Mouse (Mus musculus): ENCODE data around the gene 9130204L05Rik. TPM values are rescaled to one million over a fixed set of nuclear protein-coding genes. Genes with fewer than 3 reads are reported as not detected.

The 9130204L05Rik gene
- not detected for polyA plus RNA-seq (2012; fragmentation: generic; extraction: Trizol)

GRCm38 (mm10) chr3:91090703-91091102 is at the start of gene 9130204L05Rik:
TSS of gene 9130204L05Rik (minus strand) at chr3:91090803.
- Histone ChIP-seq H3K4me3 (no peak within 1 kb of the TSS), H3K4me2 (ENCODE audit: low read depth) (no peak within 1 kb of the TSS), H3K79me2 (ENCODE audit: control insufficient read depth, insufficient read depth) (no peaks in the 10 kb centered on the region), H3K27me3 (ENCODE audit: control insufficient read depth, insufficient read depth, insufficient read length) (no peaks in the 10 kb centered on the region), H3K36me3 (ENCODE audit: control insufficient read depth, insufficient read depth) (no peaks in the 10 kb centered on the region), H3ac (ENCODE audit: control insufficient read depth, insufficient read length) (no peak within 1 kb of the TSS)
- TF ChIP-seq SRF (IDR thresholded peaks at IDR 0.05; ENCODE audit: control insufficient read depth, insufficient read length, low read depth) (no peak), MAX (IDR thresholded peaks at IDR 0.05; ENCODE audit: low read depth) (no peak), TCF3 (IDR thresholded peaks at IDR 0.05; ENCODE audit: insufficient read length, low read depth) (no peak), CEBPB (IDR thresholded peaks at IDR 0.05; ENCODE audit: insufficient read depth, poor library complexity, severe bottlenecking) (no peak), MYOD1 (IDR thresholded peaks at IDR 0.05; ENCODE audit: control insufficient read depth in 1 of 3, insufficient read length in 2 of 3, low read depth in 2 of 3) (no peak), E2F4 (IDR thresholded peaks at IDR 0.05; ENCODE audit: insufficient read depth) (no peak), TCF12 (IDR thresholded peaks at IDR 0.05; ENCODE audit: insufficient read depth, poor library complexity, severe bottlenecking) (no peak), POLR2A (IDR thresholded peaks at IDR 0.05; ENCODE audit: insufficient read length, low read depth) (no peak), MYOG (IDR thresholded peaks at IDR 0.05; ENCODE audit: control insufficient read depth in 1 of 3, insufficient read depth in 1 of 3, insufficient read length in 2 of 3, low read depth in 2 of 3) (no peak), REST (IDR thresholded peaks at IDR 0.05; ENCODE audit: insufficient read depth, insufficient read length) (no peak), POLR2AphosphoS2 (IDR thresholded peaks at IDR 0.05; ENCODE audit: insufficient read length, low read depth) (no peak), USF1 (IDR thresholded peaks at IDR 0.05; ENCODE audit: low read depth) (no peak)

GRCm38 (mm10) chr3:91108696-91109095 is 18.1 kb upstream of the 9130204L05Rik start:
- Histone ChIP-seq H3K27me3 (ENCODE audit: control insufficient read depth, insufficient read depth, insufficient read length) (no peaks in the 10 kb centered on the region), H3K4me2 (ENCODE audit: low read depth) (no peak overlapping the region), H3ac (ENCODE audit: control insufficient read depth, insufficient read length) (no peak overlapping the region), H3K79me2 (ENCODE audit: control insufficient read depth, insufficient read depth) (no peaks in the 10 kb centered on the region), H3K36me3 (ENCODE audit: control insufficient read depth, insufficient read depth) (no peaks in the 10 kb centered on the region), H3K4me3 (no peak overlapping the region)
- no peak for TF ChIP-seq MYOD1 (IDR thresholded peaks at IDR 0.05; ENCODE audit: control insufficient read depth in 1 of 3, insufficient read length in 2 of 3, low read depth in 2 of 3)
- no peak for TF ChIP-seq SRF (IDR thresholded peaks at IDR 0.05; ENCODE audit: control insufficient read depth, insufficient read length, low read depth)
- TF ChIP-seq POLR2A (IDR thresholded peaks at IDR 0.05; ENCODE audit: insufficient read length, low read depth), result no peak

GRCm38 (mm10) chr3:91059211-91059610 is 31.4 kb downstream of the 9130204L05Rik start:
- no peaks in the 10 kb centered on the region for H3K36me3 ChIP-seq (ENCODE audit: control insufficient read depth, insufficient read depth)
- H3ac ChIP-seq (ENCODE audit: control insufficient read depth, insufficient read length), result no peak overlapping the region
- no peak overlapping the region for H3K4me2 ChIP-seq (ENCODE audit: low read depth)
- no peaks in the 10 kb centered on the region for H3K79me2 ChIP-seq (ENCODE audit: control insufficient read depth, insufficient read depth)
- H3K4me3 ChIP-seq, result no peak overlapping the region
- TF ChIP-seq POLR2A (IDR thresholded peaks at IDR 0.05; ENCODE audit: insufficient read length, low read depth), result no peak
- no peak for TF ChIP-seq REST (IDR thresholded peaks at IDR 0.05; ENCODE audit: insufficient read depth, insufficient read length)
- TF ChIP-seq TCF3 (IDR thresholded peaks at IDR 0.05; ENCODE audit: insufficient read length, low read depth), result no peak
- no peaks in the 10 kb centered on the region for H3K27me3 ChIP-seq (ENCODE audit: control insufficient read depth, insufficient read depth, insufficient read length)

- Histone ChIP-seq H3K27me3 (ENCODE audit: control insufficient read depth, insufficient read depth, insufficient read length) (no peaks in the 10 kb centered on the region), H3K4me3 (no peak overlapping the region), H3K36me3 (ENCODE audit: control insufficient read depth, insufficient read depth) (no peaks in the 10 kb centered on the region), H3ac (ENCODE audit: control insufficient read depth, insufficient read length) (no peak overlapping the region), H3K4me2 (ENCODE audit: low read depth) (no peak overlapping the region), H3K79me2 (ENCODE audit: control insufficient read depth, insufficient read depth) (no peaks in the 10 kb centered on the region)
- TF ChIP-seq SRF (IDR thresholded peaks at IDR 0.05; ENCODE audit: control insufficient read depth, insufficient read length, low read depth) (no peak), POLR2AphosphoS2 (IDR thresholded peaks at IDR 0.05; ENCODE audit: insufficient read length, low read depth) (no peak), CEBPB (IDR thresholded peaks at IDR 0.05; ENCODE audit: insufficient read depth, poor library complexity, severe bottlenecking) (no peak), E2F4 (IDR thresholded peaks at IDR 0.05; ENCODE audit: insufficient read depth) (no peak), MAX (IDR thresholded peaks at IDR 0.05; ENCODE audit: low read depth) (no peak), REST (IDR thresholded peaks at IDR 0.05; ENCODE audit: insufficient read depth, insufficient read length) (no peak), MYOD1 (IDR thresholded peaks at IDR 0.05; ENCODE audit: control insufficient read depth in 1 of 3, insufficient read length in 2 of 3, low read depth in 2 of 3) (no peak), POLR2A (IDR thresholded peaks at IDR 0.05; ENCODE audit: insufficient read length, low read depth) (no peak), MYOG (IDR thresholded peaks at IDR 0.05; ENCODE audit: control insufficient read depth in 1 of 3, insufficient read depth in 1 of 3, insufficient read length in 2 of 3, low read depth in 2 of 3) (no peak), TCF12 (IDR thresholded peaks at IDR 0.05; ENCODE audit: insufficient read depth, poor library complexity, severe bottlenecking) (no peak), USF1 (IDR thresholded peaks at IDR 0.05; ENCODE audit: low read depth) (no peak), TCF3 (IDR thresholded peaks at IDR 0.05; ENCODE audit: insufficient read length, low read depth) (no peak)
Measured at GRCm38 (mm10) chr3:91052654-91053053, 37.9 kb downstream of the 9130204L05Rik start.
